Mouse (Mus musculus) limb, embryonic 14.5 days (tissue): Measurements from ENCODE around the gene Polr1b. TPM values are rescaled to one million over a fixed set of nuclear protein-coding genes. Genes with fewer than 3 reads are reported as not detected.

Experiments used
- ATAC-seq: fragments of 200-750 bp; cut with Nextera tagmentation; 2 replicates; pipeline ENCODE4 v1.8.0; 2017; ENCODE audit warnings: low read depth, moderate number of reproducible peaks, moderate TSS enrichment; ENCODE audit not compliant: low FRiP score
- DNase-seq: peaks from one replicate; pipeline ENCODE4 v3.0.0-alpha.2; 2015; ENCODE audit warnings: low spot score
- H3K27ac ChIP-seq: fragments of 300-500 bp; sonication (generic); replicated peaks from 2 replicates; pipeline ENCODE4 v1.5.1; 2014; ENCODE audit warnings: low read depth, mild to moderate bottlenecking, low read length, moderate library complexity, mixed read lengths
- H3K27me3 ChIP-seq: fragments of 300-500 bp; sonication (generic); 2 replicates; pipeline ENCODE4 v1.6.1; 2014; ENCODE audit warnings: low read length, mixed read lengths; ENCODE audit not compliant: control insufficient read depth, insufficient read depth
- H3K36me3 ChIP-seq: fragments of 300-500 bp; sonication (generic); 2 replicates; pipeline ENCODE4 v1.6.1; 2014; ENCODE audit warnings: mild to moderate bottlenecking, low read length, moderate library complexity, mixed read lengths; ENCODE audit not compliant: control insufficient read depth, insufficient read depth
- H3K4me1 ChIP-seq: fragments of 300-500 bp; sonication (generic); 2 replicates; pipeline ENCODE4 v1.6.1; 2014; ENCODE audit warnings: antibody characterized with exemption, low read length, mixed read lengths; ENCODE audit not compliant: control insufficient read depth, insufficient read depth
- H3K4me2 ChIP-seq: fragments of 300-500 bp; sonication (generic); replicated peaks from 2 replicates; pipeline ENCODE4 v1.6.1; 2014; ENCODE audit warnings: low read depth, mild to moderate bottlenecking, low read length, moderate library complexity; ENCODE audit not compliant: severe bottlenecking
- H3K4me3 ChIP-seq: fragments of 300-500 bp; sonication (generic); replicated peaks from 2 replicates; pipeline ENCODE4 v1.5.1; 2014; ENCODE audit warnings: low read length
- H3K9ac ChIP-seq: fragments of 300-500 bp; sonication (generic); 2 replicates; pipeline ENCODE4 v1.6.1; 2014; ENCODE audit warnings: mild to moderate bottlenecking, low read depth, low read length, moderate library complexity; ENCODE audit not compliant: severe bottlenecking
- H3K9me3 ChIP-seq: fragments of 300-500 bp; sonication (generic); 2 replicates; pipeline ENCODE4 v1.6.1; 2016; ENCODE audit warnings: low read length; ENCODE audit not compliant: control insufficient read depth
- POLR2A ChIP-seq: fragments of 200-500 bp; IDR thresholded peaks from 2 replicates; pipeline ENCODE4 v1.8.0; 2012; ENCODE audit warnings: inconsistent platforms, mild to moderate bottlenecking, moderate library complexity, borderline replicate concordance; ENCODE audit not compliant: insufficient read depth, insufficient read length; ENCODE audit errors: extremely low read depth
- WGBS: fragments of 180-500 bp; shearing (Covaris S2); extraction: QIAGEN DNeasy Blood & Tissue Kit; methylation state at CpG from one replicate; pipeline ENCODE4 v1.1.7; 2014; 5-methylcytosine and 5-hydroxymethylcytosine counted together
- polyA plus RNA-seq, 2 experiments: library from polyadenylated mRNA; depleted of rRNA in 1 of 2; stranded (reverse) in 1 of 2; unstranded in 1 of 2; fragments of >200 nt; fragmentation: Nextera tagmentation in 1 of 2; extraction: Ambion mirVana in 1 of 2; gene quantifications; 2 replicates each; pipeline versions ENCODE4 v1.2.1 to v1.2.3; 2012 to 2014

Polr1b gene
- polyA plus RNA-seq, 2 experiments, result 11.5 to 38.8 TPM

DNA sequence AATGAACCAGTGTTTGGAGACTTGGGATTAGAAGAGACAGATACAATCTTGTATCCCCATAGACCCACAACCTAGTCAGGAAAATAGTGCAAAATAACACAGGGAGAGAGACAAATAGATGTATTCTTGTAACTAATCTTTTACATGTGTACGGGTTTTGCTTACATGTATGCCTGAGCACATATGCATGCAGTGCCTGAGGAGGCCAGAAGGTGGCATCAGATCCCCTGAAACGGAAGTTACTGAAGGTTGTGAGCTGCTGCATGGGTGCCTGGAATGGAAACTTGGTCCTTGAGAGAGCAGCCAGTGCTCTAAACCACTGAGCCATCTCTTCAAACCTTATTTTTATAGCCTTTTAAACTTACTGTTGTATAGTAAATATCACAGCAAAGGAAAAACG lies 22.5 kb upstream of the Polr1b start:
- no peak for DNase-seq
- no peak for ATAC-seq
- no peaks in the 10 kb centered on the region for H3K27me3 ChIP-seq

DNA sequence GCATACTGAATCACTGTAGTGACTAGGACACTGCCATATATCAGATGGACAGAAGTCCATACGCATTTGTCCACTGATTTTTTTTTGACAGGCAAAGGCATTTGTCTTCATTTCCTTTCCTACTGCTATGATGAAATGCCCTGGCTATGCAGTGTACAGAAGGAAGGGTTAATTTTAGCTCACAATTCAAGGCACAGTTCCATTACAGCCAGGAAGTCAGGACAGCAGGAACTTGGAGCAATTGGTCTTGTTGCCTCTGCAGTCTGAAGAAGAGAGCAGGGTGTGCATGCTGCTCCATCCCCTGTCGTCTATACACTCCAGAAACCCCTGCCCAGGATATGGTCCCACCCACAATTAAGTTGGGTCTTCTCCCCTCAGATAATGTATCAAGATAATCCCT lies 21.6 kb upstream of the Polr1b start:
- H3K9me3 ChIP-seq, result no peaks in the 10 kb centered on the region
- H3K27ac ChIP-seq, result no peak overlapping the region
- peaks cover 61% of the 10 kb centered on the region for H3K36me3 ChIP-seq
- DNase-seq (no peak), ATAC-seq (no peak)
- no peaks in the 10 kb centered on the region for H3K4me1 ChIP-seq
- H3K9ac ChIP-seq, result no peak overlapping the region
- H3K27me3 ChIP-seq, result no peaks in the 10 kb centered on the region
- TF ChIP-seq POLR2A, result no peak
- H3K4me2 ChIP-seq, result no peak overlapping the region
- no peak overlapping the region for H3K4me3 ChIP-seq
- WGBS, result 89% methylated on average over 2 of the region's 2 CpGs

More for the DNA sequence above, 22.5 kb upstream of the Polr1b start:
- Histone ChIP-seq H3K9me3 (no peaks in the 10 kb centered on the region), H3K4me3 (no peak overlapping the region), H3K27ac (no peak overlapping the region), H3K9ac (no peak overlapping the region), H3K36me3 (peaks cover 61% of the 10 kb centered on the region), H3K4me2 (no peak overlapping the region), H3K4me1 (no peaks in the 10 kb centered on the region)
- 77% methylated on average over 3 of the region's 3 CpGs for WGBS
- TF ChIP-seq POLR2A, result no peak

- Histone ChIP-seq H3K4me3 (no peak overlapping the region), H3K27me3 (no peaks in the 10 kb centered on the region), H3K27ac (no peak overlapping the region), H3K9ac (no peak overlapping the region), H3K36me3 (peaks cover 64% of the 10 kb centered on the region), H3K9me3 (no peaks in the 10 kb centered on the region), H3K4me1 (no peaks in the 10 kb centered on the region), H3K4me2 (no peak overlapping the region)
- DNase-seq (no peak), ATAC-seq (no peak)
- no peak for TF ChIP-seq POLR2A
- WGBS, result 68% methylated on average over 13 of the region's 13 CpGs
Observed at GRCm38 (mm10) chr2:129081097-129081496, 19.7 kb upstream of the Polr1b start.

GRCm38 (mm10) chr2:129083514-129083913 lies 17.3 kb upstream of the Polr1b start:
- Histone ChIP-seq H3K4me2 (no peak overlapping the region), H3K36me3 (peaks cover 60% of the 10 kb centered on the region), H3K27me3 (no peaks in the 10 kb centered on the region), H3K4me1 (no peaks in the 10 kb centered on the region), H3K9me3 (no peaks in the 10 kb centered on the region), H3K27ac (no peak overlapping the region), H3K9ac (no peak overlapping the region), H3K4me3 (no peak overlapping the region)
- ATAC-seq (no peak), DNase-seq (no peak)
- TF ChIP-seq POLR2A, result no peak
- WGBS, result 91% methylated on average over 5 of the region's 5 CpGs

GRCm38 (mm10) chr2:129084959-129085358 lies 15.8 kb upstream of the Polr1b start:
- no peak for TF ChIP-seq POLR2A
- Histone ChIP-seq H3K27ac (no peak overlapping the region), H3K4me3 (no peak overlapping the region), H3K4me2 (no peak overlapping the region), H3K9me3 (no peaks in the 10 kb centered on the region), H3K36me3 (peaks cover 62% of the 10 kb centered on the region), H3K27me3 (no peaks in the 10 kb centered on the region), H3K4me1 (no peaks in the 10 kb centered on the region), H3K9ac (no peak overlapping the region)
- WGBS, result 45% methylated on average over 2 of the region's 2 CpGs
- no peak for ATAC-seq
- peak; percentile 53 for DNase-seq

DNA sequence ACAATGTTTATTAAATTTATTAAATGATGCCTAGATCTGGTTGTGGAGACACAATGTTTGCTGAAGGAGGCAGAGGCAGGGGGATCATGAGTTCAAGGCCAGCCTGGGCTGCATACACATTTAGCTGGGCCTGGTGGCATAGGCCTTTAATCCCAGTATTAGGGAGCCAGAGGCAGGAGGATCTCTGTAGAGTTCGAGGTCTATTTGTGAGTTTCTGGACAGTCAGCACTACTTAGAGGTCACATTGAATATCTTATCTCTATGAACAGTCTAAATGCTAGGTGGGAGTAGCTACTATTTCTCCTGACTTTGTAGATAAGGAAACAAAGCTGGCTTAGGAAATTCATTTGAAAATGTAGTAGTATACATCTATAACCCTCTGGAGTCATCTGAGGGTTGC lies 13.3 kb upstream of the Polr1b start:
- Histone ChIP-seq H3K4me2 (no peak overlapping the region), H3K9me3 (no peaks in the 10 kb centered on the region), H3K27ac (no peak overlapping the region), H3K4me1 (no peaks in the 10 kb centered on the region), H3K36me3 (peaks cover 54% of the 10 kb centered on the region), H3K4me3 (no peak overlapping the region), H3K9ac (no peak overlapping the region), H3K27me3 (no peaks in the 10 kb centered on the region)
- DNase-seq (no peak), ATAC-seq (no peak)
- WGBS, result 90% methylated on average over 1 of the region's 1 CpGs
- TF ChIP-seq POLR2A, result no peak
